Mouse (Mus musculus) hindbrain, embryonic 13.5 days (tissue): Measurements from ENCODE around the gene Lyst. TPM values are rescaled to one million over a fixed set of nuclear protein-coding genes. Genes with fewer than 3 reads are reported as not detected.
"Not testable (repeated sequence)": the region's sequence is repeated elsewhere in the genome, so short reads cannot be mapped to it uniquely, and the experiment has no call there.

Source experiments
- ATAC-seq: fragments of 200-750 bp; cut with Nextera tagmentation; 2 replicates; pipeline ENCODE4 v1.8.0; 2017; ENCODE audit warnings: moderate TSS enrichment; ENCODE audit not compliant: low FRiP score
- H3K27ac ChIP-seq: fragments of 300-500 bp; sonication (generic); 2 replicates; pipeline ENCODE4 v1.5.1; 2015; ENCODE audit warnings: inconsistent platforms, mild to moderate bottlenecking, moderate library complexity
- H3K27me3 ChIP-seq: fragments of 300-500 bp; sonication (generic); 2 replicates; pipeline ENCODE4 v1.6.1; 2015; ENCODE audit warnings: mild to moderate bottlenecking, inconsistent platforms
- H3K36me3 ChIP-seq: fragments of 300-500 bp; sonication (generic); 2 replicates; pipeline ENCODE4 v1.6.1; 2015; ENCODE audit warnings: mild to moderate bottlenecking, inconsistent platforms
- H3K4me1 ChIP-seq: fragments of 300-500 bp; sonication (generic); replicated peaks from 2 replicates; pipeline ENCODE4 v1.6.1; 2015; ENCODE audit warnings: inconsistent platforms
- H3K4me2 ChIP-seq: fragments of 300-500 bp; sonication (generic); 2 replicates; pipeline ENCODE4 v1.6.1; 2015; ENCODE audit warnings: inconsistent platforms, mild to moderate bottlenecking, moderate library complexity
- H3K4me3 ChIP-seq: fragments of 300-500 bp; sonication (generic); 2 replicates; pipeline ENCODE4 v1.5.1; 2015; ENCODE audit warnings: mild to moderate bottlenecking, inconsistent platforms
- H3K9ac ChIP-seq: fragments of 300-500 bp; sonication (generic); 2 replicates; pipeline ENCODE4 v1.6.1; 2015; ENCODE audit warnings: mild to moderate bottlenecking, inconsistent platforms
- H3K9me3 ChIP-seq: fragments of 300-500 bp; sonication (generic); 2 replicates; pipeline ENCODE4 v1.6.1; 2016; ENCODE audit warnings: inconsistent platforms
- WGBS: fragments of 180-500 bp; shearing (Covaris S2); methylation state at CpG from one replicate; pipeline ENCODE4 v1.1.7; 2015; 5-methylcytosine and 5-hydroxymethylcytosine counted together
- polyA plus RNA-seq: library from polyadenylated mRNA; unstranded; fragments of >200 nt; fragmentation: Nextera tagmentation; extraction: Ambion mirVana; gene quantifications from 2 replicates; pipeline ENCODE4 v1.2.1, GENCODE M21; 2015

Gene Lyst
- 6.5 and 7.6 TPM in 2 replicates for polyA plus RNA-seq

GRCm38 (mm10) chr13:13590048-13591011 lies at the start of gene Lyst:
TSS of gene Lyst (plus strand) at chr13:13590397.
- Histone ChIP-seq H3K27me3 (no peaks in the 10 kb centered on the region), H3K4me3 (peak within 1 kb of the TSS; percentile 81), H3K9ac (peak within 1 kb of the TSS; percentile 82), H3K4me1 (peaks cover 13% of the 10 kb centered on the region), H3K36me3 (no peaks in the 10 kb centered on the region), H3K27ac (peak within 1 kb of the TSS; percentile 88), H3K9me3 (no peaks in the 10 kb centered on the region), H3K4me2 (peak within 1 kb of the TSS; percentile 80)
- ATAC-seq: peak; percentile 99
- WGBS: under 1% methylated on average over 80 of the region's 88 CpGs

GRCm38 (mm10) chr13:13543073-13543472 lies 47.1 kb upstream of the Lyst start:
- WGBS: 88% methylated on average over 10 of the region's 10 CpGs
- not testable (repeated sequence) for H3K4me2 ChIP-seq, H3K9ac ChIP-seq, H3K27ac ChIP-seq, H3K9me3 ChIP-seq, ATAC-seq, H3K36me3 ChIP-seq, H3K4me3 ChIP-seq, H3K27me3 ChIP-seq, H3K4me1 ChIP-seq

GRCm38 (mm10) chr13:13546792-13547191 lies 43.4 kb upstream of the Lyst start:
- Histone ChIP-seq H3K4me2 (no peak overlapping the region), H3K9ac (no peak overlapping the region), H3K4me1 (no peaks in the 10 kb centered on the region), H3K27me3 (no peaks in the 10 kb centered on the region), H3K36me3 (no peaks in the 10 kb centered on the region), H3K4me3 (no peak overlapping the region), H3K9me3 (no peaks in the 10 kb centered on the region), H3K27ac (no peak overlapping the region)
- WGBS: 73% methylated on average over 3 of the region's 3 CpGs
- no peak for ATAC-seq

- Histone ChIP-seq H3K9me3 (no peaks in the 10 kb centered on the region), H3K4me3 (no peak overlapping the region), H3K4me1 (no peaks in the 10 kb centered on the region), H3K9ac (no peak overlapping the region), H3K36me3 (no peaks in the 10 kb centered on the region), H3K27ac (no peak overlapping the region), H3K4me2 (no peak overlapping the region), H3K27me3 (no peaks in the 10 kb centered on the region)
- no peak for ATAC-seq
- 91% methylated on average over 4 of the region's 4 CpGs for WGBS
Observed at GRCm38 (mm10) chr13:13547889-13548288, 42.3 kb upstream of the Lyst start.

- WGBS: 90% methylated on average over 6 of the region's 6 CpGs
- Histone ChIP-seq H3K27me3 (no peaks in the 10 kb centered on the region), H3K9me3 (no peaks in the 10 kb centered on the region), H3K4me2 (no peak overlapping the region), H3K9ac (no peak overlapping the region), H3K4me3 (no peak overlapping the region), H3K4me1 (no peaks in the 10 kb centered on the region), H3K36me3 (no peaks in the 10 kb centered on the region), H3K27ac (no peak overlapping the region)
- no peak for ATAC-seq
Observed at GRCm38 (mm10) chr13:13548431-13549190, 41.6 kb upstream of the Lyst start.

GRCm38 (mm10) chr13:13549687-13550660 lies 40.2 kb upstream of the Lyst start:
- Histone ChIP-seq H3K9ac (no peak overlapping the region), H3K4me3 (no peak overlapping the region), H3K27ac (no peak overlapping the region), H3K4me1 (no peaks in the 10 kb centered on the region), H3K4me2 (no peak overlapping the region), H3K9me3 (no peaks in the 10 kb centered on the region), H3K36me3 (no peaks in the 10 kb centered on the region), H3K27me3 (no peaks in the 10 kb centered on the region)
- no peak for ATAC-seq
- WGBS: 86% methylated on average over 9 of the region's 9 CpGs

GRCm38 (mm10) chr13:13552020-13552419 lies 38.2 kb upstream of the Lyst start:
- Histone ChIP-seq H3K9ac (no peak overlapping the region), H3K4me1 (no peaks in the 10 kb centered on the region), H3K27me3 (no peaks in the 10 kb centered on the region), H3K36me3 (no peaks in the 10 kb centered on the region), H3K9me3 (no peaks in the 10 kb centered on the region), H3K4me2 (no peak overlapping the region), H3K27ac (no peak overlapping the region), H3K4me3 (no peak overlapping the region)
- ATAC-seq: no peak
- 65% methylated on average over 3 of the region's 3 CpGs for WGBS

- Histone ChIP-seq H3K4me2 (no peak overlapping the region), H3K4me3 (no peak overlapping the region), H3K9me3 (no peaks in the 10 kb centered on the region), H3K36me3 (no peaks in the 10 kb centered on the region), H3K27me3 (no peaks in the 10 kb centered on the region), H3K27ac (no peak overlapping the region), H3K4me1 (no peaks in the 10 kb centered on the region), H3K9ac (no peak overlapping the region)
- 71% methylated on average over 1 of the region's 1 CpGs for WGBS
- no peak for ATAC-seq
Observed at GRCm38 (mm10) chr13:13553660-13554059, 36.5 kb upstream of the Lyst start.

GRCm38 (mm10) chr13:13555196-13555595 lies 35.0 kb upstream of the Lyst start:
- no peak overlapping the region for H3K4me2 ChIP-seq
- H3K4me3 ChIP-seq: no peak overlapping the region
- no peak for ATAC-seq
- no peaks in the 10 kb centered on the region for H3K36me3 ChIP-seq
- H3K27ac ChIP-seq: no peak overlapping the region
- no peaks in the 10 kb centered on the region for H3K9me3 ChIP-seq
- 95% methylated on average over 3 of the region's 3 CpGs for WGBS
- no peak overlapping the region for H3K9ac ChIP-seq
- H3K4me1 ChIP-seq: no peaks in the 10 kb centered on the region
- no peaks in the 10 kb centered on the region for H3K27me3 ChIP-seq

- H3K9me3 ChIP-seq: no peaks in the 10 kb centered on the region
- no peaks in the 10 kb centered on the region for H3K4me1 ChIP-seq
- H3K9ac ChIP-seq: no peak overlapping the region
- no peaks in the 10 kb centered on the region for H3K27me3 ChIP-seq
- ATAC-seq: no peak
- H3K27ac ChIP-seq: no peak overlapping the region
- H3K36me3 ChIP-seq: no peaks in the 10 kb centered on the region
- no peak overlapping the region for H3K4me2 ChIP-seq
- H3K4me3 ChIP-seq: no peak overlapping the region
- 87% methylated on average over 5 of the region's 5 CpGs for WGBS
Observed at GRCm38 (mm10) chr13:13557001-13557743, 33.0 kb upstream of the Lyst start.

- Histone ChIP-seq H3K27me3 (no peaks in the 10 kb centered on the region), H3K36me3 (no peaks in the 10 kb centered on the region), H3K9ac (no peak overlapping the region), H3K27ac (no peak overlapping the region), H3K4me2 (no peak overlapping the region), H3K4me1 (no peaks in the 10 kb centered on the region), H3K9me3 (no peaks in the 10 kb centered on the region), H3K4me3 (no peak overlapping the region)
- WGBS: 76% methylated on average over 2 of the region's 2 CpGs
- no peak for ATAC-seq
Observed at GRCm38 (mm10) chr13:13558251-13558650, 31.9 kb upstream of the Lyst start.
